ENCODE assay signal across 18 mouse cellular contexts in the genomic region with DNA sequence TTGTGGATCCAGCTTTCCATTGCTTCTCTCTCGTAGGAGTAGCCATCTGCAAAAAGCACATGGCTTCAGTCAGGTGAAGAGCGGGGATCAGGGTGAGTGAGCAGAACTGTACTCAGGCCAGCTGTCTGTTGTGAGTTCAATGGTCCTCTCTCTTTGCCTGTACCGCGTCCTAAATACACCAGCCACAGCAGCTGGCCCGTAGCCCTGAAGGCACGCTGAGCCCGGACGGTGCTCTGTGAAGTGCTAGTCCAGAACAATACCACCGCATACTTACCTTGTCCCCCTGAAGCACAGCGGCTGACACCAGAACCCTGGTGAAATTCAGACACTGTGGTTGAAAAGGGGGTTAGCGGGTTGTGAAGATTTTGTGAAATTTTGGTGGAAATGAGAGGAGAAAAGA. TPM values are rescaled to one million over a fixed set of nuclear protein-coding genes. Genes with fewer than 3 reads are reported as not detected.
DNase-seq lines count a peak whose midpoint lies in the region; ATAC-seq and TF ChIP-seq lines count a peak whose summit lies in the region.
"Had no signal": no experiment of that assay in that cellular context is flagged by ENCODE, and none has a peak within 500 bp of the region (broad histone marks: within the 10 kb centered on the region; RNA-seq: fewer than 3 reads in every experiment).

No protein-coding gene starts in this region.

- no peak overlapping the region for H3K9ac ChIP-seq in forebrain, embryonic 13.5 days
- no peak overlapping the region for H3K9ac ChIP-seq in forebrain, embryonic 15.5 days (replicated peaks)
- H3K9ac ChIP-seq in limb, embryonic 14.5 days (ENCODE audit: low read depth, low read length, severe bottlenecking) = no peak overlapping the region
- H3K9ac ChIP-seq in neural tube, embryonic 14.5 days (replicated peaks; ENCODE audit: low read depth, low read length) = no peak overlapping the region
- H3K9ac ChIP-seq: embryonic facial prominence, embryonic 15.5 days; forebrain, embryonic 12.5 days; hindbrain, embryonic 13.5 days; intestine, embryonic 15.5 days had no signal

- no peak for DNase-seq in limb, embryonic 14.5 days (ENCODE audit: low spot score)
- DNase-seq in limb, embryonic 10.5 days (ENCODE audit: low spot score) = no peak
- DNase-seq: adrenal gland, adult 2 months; adrenal gland, postnatal 25 days; cerebellum, adult 8-10 months; gastrocnemius, adult 2 months; gastrocnemius, postnatal 25 days; heart, postnatal 10 days; heart, postnatal 4 days had no signal

- TF ChIP-seq POLR2A in limb, embryonic 14.5 days (IDR thresholded peaks at IDR 0.05; ENCODE audit: borderline replicate concordance, extremely low read depth, insufficient read depth, insufficient read length) = no peak

- no peak overlapping the region for H3K4me2 ChIP-seq in forebrain, embryonic 13.5 days
- H3K4me2 ChIP-seq in forebrain, embryonic 15.5 days (replicated peaks) = no peak overlapping the region
- no peak overlapping the region for H3K4me2 ChIP-seq in limb, embryonic 14.5 days (replicated peaks; ENCODE audit: low read depth, low read length, severe bottlenecking)
- no peak overlapping the region for H3K4me2 ChIP-seq in neural tube, embryonic 14.5 days (ENCODE audit: low read depth, low read length)
- H3K4me2 ChIP-seq: embryonic facial prominence, embryonic 15.5 days; forebrain, embryonic 12.5 days; hindbrain, embryonic 13.5 days; intestine, embryonic 15.5 days had no signal

- 0 out of 2 replicates have a peak, but pooled peaks cover 4% of the 10 kb centered on the region for H3K4me1 ChIP-seq in forebrain, embryonic 13.5 days
- H3K4me1 ChIP-seq in forebrain, embryonic 15.5 days = no peaks in the 10 kb centered on the region
- no peaks in the 10 kb centered on the region for H3K4me1 ChIP-seq in limb, embryonic 14.5 days (ENCODE audit: control insufficient read depth, insufficient read depth, low read length)
- H3K4me1 ChIP-seq in limb, embryonic 10.5 days = no peaks in the 10 kb centered on the region
- no peaks in the 10 kb centered on the region for H3K4me1 ChIP-seq in neural tube, embryonic 14.5 days (ENCODE audit: control insufficient read depth, insufficient read depth, low read length)
- H3K4me1 ChIP-seq: embryonic facial prominence, embryonic 15.5 days; forebrain, embryonic 12.5 days; hindbrain, embryonic 13.5 days; intestine, embryonic 15.5 days had no signal

- whole genome bisulfite sequencing in forebrain, embryonic 13.5 days = 64% methylated on average over 11 of the region's 11 CpGs
- 68% methylated on average over 11 of the region's 11 CpGs for WGBS in forebrain, embryonic 15.5 days
- 88% methylated on average over 11 of the region's 11 CpGs for WGBS in limb, embryonic 14.5 days
- WGBS in limb, embryonic 10.5 days = 90% methylated on average over 11 of the region's 11 CpGs
- 70% methylated on average over 11 of the region's 11 CpGs for WGBS in neural tube, embryonic 14.5 days

- H3K27ac ChIP-seq in forebrain, embryonic 13.5 days = no peak overlapping the region
- no peak overlapping the region for H3K27ac ChIP-seq in forebrain, embryonic 15.5 days (replicated peaks)
- no peak overlapping the region for H3K27ac ChIP-seq in limb, embryonic 14.5 days (replicated peaks; ENCODE audit: low read depth, low read length)
- H3K27ac ChIP-seq in limb, embryonic 10.5 days = no peak overlapping the region
- no peak overlapping the region for H3K27ac ChIP-seq in neural tube, embryonic 14.5 days (ENCODE audit: low read depth, low read length)
- H3K27ac ChIP-seq: embryonic facial prominence, embryonic 15.5 days; forebrain, embryonic 12.5 days; gastrocnemius, adult 2 months; hindbrain, embryonic 13.5 days; intestine, embryonic 15.5 days had no signal

- peaks cover 8% of the 10 kb centered on the region; the same call in 1 of the 2 replicates for H3K36me3 ChIP-seq in forebrain, embryonic 13.5 days (ENCODE audit: poor library complexity, severe bottlenecking)
- H3K36me3 ChIP-seq in forebrain, embryonic 15.5 days = no peaks in the 10 kb centered on the region
- peaks cover 17% of the 10 kb centered on the region for H3K36me3 ChIP-seq in limb, embryonic 14.5 days (ENCODE audit: control insufficient read depth, insufficient read depth, low read length)
- peaks cover 26% of the 10 kb centered on the region for H3K36me3 ChIP-seq in limb, embryonic 10.5 days
- H3K36me3 ChIP-seq in neural tube, embryonic 14.5 days (ENCODE audit: control insufficient read depth, insufficient read depth, low read length) = no peaks in the 10 kb centered on the region
- H3K36me3 ChIP-seq: forebrain, embryonic 12.5 days; intestine, embryonic 15.5 days had no signal

- H3K4me3 ChIP-seq in forebrain, embryonic 13.5 days = no peak overlapping the region
- H3K4me3 ChIP-seq in forebrain, embryonic 15.5 days = no peak overlapping the region
- H3K4me3 ChIP-seq in limb, embryonic 14.5 days (replicated peaks; ENCODE audit: low read length) = no peak overlapping the region
- no peak overlapping the region for H3K4me3 ChIP-seq in limb, embryonic 10.5 days
- H3K4me3 ChIP-seq in neural tube, embryonic 14.5 days (ENCODE audit: low read depth, low read length) = no peak overlapping the region
- H3K4me3 ChIP-seq: embryonic facial prominence, embryonic 15.5 days; erythroblast, embryonic 14.5 days; forebrain, embryonic 12.5 days; gastrocnemius, adult 2 months; hindbrain, embryonic 13.5 days; intestine, embryonic 15.5 days had no signal

- no peaks in the 10 kb centered on the region for H3K27me3 ChIP-seq in forebrain, embryonic 13.5 days
- no peaks in the 10 kb centered on the region for H3K27me3 ChIP-seq in forebrain, embryonic 15.5 days
- no peaks in the 10 kb centered on the region for H3K27me3 ChIP-seq in limb, embryonic 14.5 days (ENCODE audit: control insufficient read depth, insufficient read depth, low read length)
- H3K27me3 ChIP-seq in limb, embryonic 10.5 days (ENCODE audit: low read depth, poor library complexity, severe bottlenecking) = no peaks in the 10 kb centered on the region
- H3K27me3 ChIP-seq in neural tube, embryonic 14.5 days (ENCODE audit: control insufficient read depth, insufficient read depth, low read length) = no peaks in the 10 kb centered on the region
- H3K27me3 ChIP-seq: embryonic facial prominence, embryonic 15.5 days; forebrain, embryonic 12.5 days; hindbrain, embryonic 13.5 days; intestine, embryonic 15.5 days had no signal

- ATAC-seq in forebrain, embryonic 13.5 days = peak; percentile 30; the same call in 1 of the 2 replicates
- ATAC-seq in forebrain, embryonic 15.5 days (replicated peaks) = no peak
- peak; percentile 34; the same call in 1 of the 2 replicates for ATAC-seq in limb, embryonic 14.5 days (ENCODE audit: low FRiP score, low read depth)
- ATAC-seq in neural tube, embryonic 14.5 days (ENCODE audit: low read depth) = 0 out of 2 replicates have a peak, but pooled peaks have one; percentile 31
- no peak for ATAC-seq in megakaryocyte progenitor cell, adult 5-6 weeks (replicated peaks; ENCODE audit: poor library complexity)
- ATAC-seq: intestine, embryonic 15.5 days had no signal

- H3K9me3 ChIP-seq in forebrain, embryonic 13.5 days (replicated peaks) = no peaks in the 10 kb centered on the region
- H3K9me3 ChIP-seq in forebrain, embryonic 15.5 days = no peaks in the 10 kb centered on the region
- no peaks in the 10 kb centered on the region for H3K9me3 ChIP-seq in limb, embryonic 14.5 days (ENCODE audit: control insufficient read depth, low read length)
- no peaks in the 10 kb centered on the region for H3K9me3 ChIP-seq in limb, embryonic 10.5 days (replicated peaks)
- no peaks in the 10 kb centered on the region for H3K9me3 ChIP-seq in neural tube, embryonic 14.5 days (ENCODE audit: control insufficient read depth, low read length)
- H3K9me3 ChIP-seq: embryonic facial prominence, embryonic 15.5 days; forebrain, embryonic 12.5 days; hindbrain, embryonic 13.5 days; intestine, embryonic 15.5 days had no signal

RNA-seq across cellular contexts. Expression of a gene that starts 29.5 kb away (rescaled TPM):
- polyA plus RNA-seq in forebrain, embryonic 13.5 days (2015; fragmentation: Nextera tagmentation; extraction: Ambion mirVana) = 12.3 and 13.7 TPM in 2 replicates
- 10.7 and 11.5 TPM in 2 replicates for polyA plus RNA-seq in forebrain, embryonic 15.5 days (2015; fragmentation: Nextera tagmentation; extraction: Ambion mirVana)
- 57.2 and 86.4 TPM in 2 replicates for polyA plus RNA-seq in limb, embryonic 14.5 days (2012; rRNA removed)
- 33.7 and 39.9 TPM in 2 replicates for polyA plus RNA-seq in limb, embryonic 14.5 days (2014; fragmentation: Nextera tagmentation; extraction: Ambion mirVana)
- polyA plus RNA-seq in limb, embryonic 10.5 days (2016; fragmentation: Nextera tagmentation; extraction: Ambion mirVana) = 20.5 and 29.4 TPM in 2 replicates
- polyA plus RNA-seq in neural tube, embryonic 14.5 days (2014; fragmentation: Nextera tagmentation; extraction: Ambion mirVana) = 13.3 and 14.1 TPM in 2 replicates
- 8.2 and 9.3 TPM in 2 replicates for total RNA-seq in megakaryocyte progenitor cell, adult 5-6 weeks (2015)
- total RNA-seq in megakaryocyte progenitor cell, adult 5-6 weeks (2017) = 10.2 and 12.2 TPM in 2 replicates

Comparison
In these comparisons a context has a peak if more than half of its experiments do, and no peak if none do; other contexts are left out.
1. ATAC-seq: peak in forebrain, embryonic 13.5 days (single experiment), limb, embryonic 14.5 days (single experiment) and neural tube, embryonic 14.5 days (single experiment); none in forebrain, embryonic 15.5 days (single experiment) and megakaryocyte progenitor cell, adult 5-6 weeks (single experiment).